Mouse (Mus musculus): ENCODE measurements around the gene Znhit6. TPM values are rescaled to one million over a fixed set of nuclear protein-coding genes. Genes with fewer than 3 reads are reported as not detected.

Gene Znhit6
- polyA plus RNA-seq, 1 experiment, result 2.5 TPM

DNA sequence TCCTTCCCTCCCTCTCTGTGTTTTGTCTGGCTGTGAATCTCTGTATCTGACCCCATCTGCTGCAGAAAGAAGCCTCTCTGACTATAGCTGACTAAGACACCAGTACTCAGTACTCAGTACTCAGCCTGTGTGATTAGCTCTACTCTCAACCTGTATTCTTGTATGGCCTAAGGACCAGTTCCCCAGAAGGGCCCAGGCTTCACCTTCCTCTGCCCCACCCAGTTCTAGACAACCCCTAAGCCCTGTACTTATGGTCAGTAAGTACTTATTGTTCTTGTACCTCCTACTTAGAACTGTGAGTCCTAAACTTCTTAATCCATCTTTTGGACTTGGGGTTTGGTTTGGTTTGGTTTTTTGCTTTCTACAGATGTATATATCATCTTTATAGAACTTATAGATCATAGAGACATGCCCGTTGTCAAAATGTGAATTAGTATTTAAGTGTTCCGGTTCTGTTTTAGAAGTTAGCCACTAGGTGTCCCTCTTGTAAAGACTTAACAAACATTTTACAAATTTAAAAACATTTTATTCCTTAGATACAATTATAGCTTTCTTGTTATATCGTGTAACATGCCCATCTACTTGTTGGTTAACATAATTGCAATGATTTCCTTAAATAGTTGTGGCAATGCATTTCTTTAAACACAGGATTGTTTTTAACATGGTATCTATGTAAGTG, 7.7 kb downstream of the Znhit6 start:
- Histone ChIP-seq H3K4me3 (ENCODE audit: control insufficient read depth, insufficient read depth, low read length) (no peak overlapping the region), H3K4me1 (replicated peaks; ENCODE audit: control insufficient read depth, insufficient read depth, low read length) (no peaks in the 10 kb centered on the region), H3K27ac (ENCODE audit: control insufficient read depth, insufficient read depth, low read length) (no peak overlapping the region), H3K36me3 (ENCODE audit: control insufficient read depth, insufficient read depth, low read length) (0 out of 2 replicates have a peak, but pooled peaks cover 3% of the 10 kb centered on the region), H3K27me3 (ENCODE audit: control insufficient read depth, insufficient read depth, low read length) (no peaks in the 10 kb centered on the region)
- TF ChIP-seq POLR2A (IDR thresholded peaks at IDR 0.05; ENCODE audit: control insufficient read depth, extremely low read depth, insufficient read depth, low read length, poor library complexity) (no peak), CTCF (IDR thresholded peaks at IDR 0.05; ENCODE audit: borderline replicate concordance, control insufficient read depth, extremely low read depth, insufficient read depth, low read length, poor library complexity) (no peak)
- WGBS, result 53% methylated on average over 3 of the region's 3 CpGs
- DNase-seq, result no peak

DNA sequence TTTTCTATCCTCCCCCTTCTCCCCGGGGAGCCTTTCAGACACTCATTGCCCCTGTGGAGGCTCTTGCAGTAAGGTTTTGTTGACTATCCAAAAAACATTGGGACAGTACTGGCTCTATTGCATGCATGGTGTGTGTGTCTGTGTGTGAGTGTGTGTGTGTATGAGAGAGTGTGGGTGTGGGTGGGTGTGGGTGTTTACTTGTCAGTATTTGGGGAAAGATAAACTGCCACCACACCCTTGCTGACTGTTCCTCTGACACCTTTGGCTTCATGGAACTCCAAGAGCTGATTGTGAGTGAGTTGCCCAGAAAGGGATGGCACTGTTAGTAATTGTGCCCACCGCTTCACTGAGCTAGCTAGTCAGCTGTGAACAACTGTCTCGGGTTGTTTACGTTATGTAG, 14.6 kb downstream of the Znhit6 start:
- TF ChIP-seq POLR2A (IDR thresholded peaks at IDR 0.05; ENCODE audit: control insufficient read depth, extremely low read depth, insufficient read depth, low read length, poor library complexity) (no peak), CTCF (IDR thresholded peaks at IDR 0.05; ENCODE audit: borderline replicate concordance, control insufficient read depth, extremely low read depth, insufficient read depth, low read length, poor library complexity) (no peak)
- Histone ChIP-seq H3K27me3 (ENCODE audit: control insufficient read depth, insufficient read depth, low read length) (no peaks in the 10 kb centered on the region), H3K4me1 (replicated peaks; ENCODE audit: control insufficient read depth, insufficient read depth, low read length) (no peaks in the 10 kb centered on the region), H3K36me3 (ENCODE audit: control insufficient read depth, insufficient read depth, low read length) (no peaks in the 10 kb centered on the region), H3K27ac (ENCODE audit: control insufficient read depth, insufficient read depth, low read length) (no peak overlapping the region), H3K4me3 (ENCODE audit: control insufficient read depth, insufficient read depth, low read length) (no peak overlapping the region)
- no peak for DNase-seq
- 95% methylated on average over 4 of the region's 4 CpGs for WGBS

- TF ChIP-seq POLR2A (IDR thresholded peaks at IDR 0.05; ENCODE audit: control insufficient read depth, extremely low read depth, insufficient read depth, low read length, poor library complexity), result no peak
- TF ChIP-seq CTCF (IDR thresholded peaks at IDR 0.05; ENCODE audit: borderline replicate concordance, control insufficient read depth, extremely low read depth, insufficient read depth, low read length, poor library complexity), result no peak
- Histone ChIP-seq H3K36me3 (ENCODE audit: control insufficient read depth, insufficient read depth, low read length) (no peaks in the 10 kb centered on the region), H3K27ac (ENCODE audit: control insufficient read depth, insufficient read depth, low read length) (no peak overlapping the region), H3K27me3 (ENCODE audit: control insufficient read depth, insufficient read depth, low read length) (no peaks in the 10 kb centered on the region), H3K4me3 (ENCODE audit: control insufficient read depth, insufficient read depth, low read length) (no peak overlapping the region), H3K4me1 (replicated peaks; ENCODE audit: control insufficient read depth, insufficient read depth, low read length) (no peaks in the 10 kb centered on the region)
- DNase-seq, result no peak
- 97% methylated on average over 6 of the region's 6 CpGs for WGBS
Observed at GRCm38 (mm10) chr3:145591841-145592542, 16.0 kb downstream of the Znhit6 start.

GRCm38 (mm10) chr3:145595354-145595753, 19.3 kb downstream of the Znhit6 start:
- DNase-seq, result no peak
- 21% methylated on average over 6 of the region's 6 CpGs for WGBS
- H3K27ac ChIP-seq (ENCODE audit: control insufficient read depth, insufficient read depth, low read length), result no peak overlapping the region
- no peaks in the 10 kb centered on the region for H3K27me3 ChIP-seq (ENCODE audit: control insufficient read depth, insufficient read depth, low read length)
- no peaks in the 10 kb centered on the region for H3K4me1 ChIP-seq (replicated peaks; ENCODE audit: control insufficient read depth, insufficient read depth, low read length)
- no peaks in the 10 kb centered on the region for H3K36me3 ChIP-seq (ENCODE audit: control insufficient read depth, insufficient read depth, low read length)
- H3K4me3 ChIP-seq (ENCODE audit: control insufficient read depth, insufficient read depth, low read length), result no peak overlapping the region
- TF ChIP-seq POLR2A (IDR thresholded peaks at IDR 0.05; ENCODE audit: control insufficient read depth, extremely low read depth, insufficient read depth, low read length, poor library complexity) (no peak), CTCF (IDR thresholded peaks at IDR 0.05; ENCODE audit: borderline replicate concordance, control insufficient read depth, extremely low read depth, insufficient read depth, low read length, poor library complexity) (no peak)

GRCm38 (mm10) chr3:145599059-145599458, 23.1 kb downstream of the Znhit6 start:
- Histone ChIP-seq H3K36me3 (ENCODE audit: control insufficient read depth, insufficient read depth, low read length) (no peaks in the 10 kb centered on the region), H3K4me3 (ENCODE audit: control insufficient read depth, insufficient read depth, low read length) (no peak overlapping the region), H3K4me1 (replicated peaks; ENCODE audit: control insufficient read depth, insufficient read depth, low read length) (no peaks in the 10 kb centered on the region), H3K27me3 (ENCODE audit: control insufficient read depth, insufficient read depth, low read length) (no peaks in the 10 kb centered on the region), H3K27ac (ENCODE audit: control insufficient read depth, insufficient read depth, low read length) (no peak overlapping the region)
- no peak for TF ChIP-seq CTCF (IDR thresholded peaks at IDR 0.05; ENCODE audit: borderline replicate concordance, control insufficient read depth, extremely low read depth, insufficient read depth, low read length, poor library complexity)
- no peak for TF ChIP-seq POLR2A (IDR thresholded peaks at IDR 0.05; ENCODE audit: control insufficient read depth, extremely low read depth, insufficient read depth, low read length, poor library complexity)
- no peak for DNase-seq
- WGBS, result 98% methylated on average over 7 of the region's 7 CpGs

DNA sequence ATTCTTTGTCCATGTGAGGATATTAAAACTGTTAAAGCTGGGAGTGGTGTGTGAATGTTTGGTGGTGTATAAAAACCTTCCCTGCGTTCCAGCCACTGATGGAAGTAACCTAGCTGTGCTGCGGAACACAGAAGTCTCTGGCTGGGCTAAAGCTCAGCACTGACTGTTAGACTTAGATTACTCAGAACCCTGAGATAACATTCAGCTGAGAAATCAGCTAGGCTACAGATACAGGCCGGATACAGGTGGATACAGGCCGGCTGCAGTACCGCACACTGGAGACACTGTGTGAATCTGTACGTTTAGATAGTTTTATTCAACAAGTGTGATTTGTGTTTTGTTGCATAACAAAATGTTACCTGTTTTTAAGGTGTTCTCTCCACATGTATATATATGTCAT, 24.8 kb downstream of the Znhit6 start:
- 97% methylated on average over 6 of the region's 6 CpGs for WGBS
- Histone ChIP-seq H3K4me3 (ENCODE audit: control insufficient read depth, insufficient read depth, low read length) (no peak overlapping the region), H3K4me1 (replicated peaks; ENCODE audit: control insufficient read depth, insufficient read depth, low read length) (no peaks in the 10 kb centered on the region), H3K27ac (ENCODE audit: control insufficient read depth, insufficient read depth, low read length) (no peak overlapping the region), H3K36me3 (ENCODE audit: control insufficient read depth, insufficient read depth, low read length) (no peaks in the 10 kb centered on the region), H3K27me3 (ENCODE audit: control insufficient read depth, insufficient read depth, low read length) (no peaks in the 10 kb centered on the region)
- DNase-seq, result no peak
- TF ChIP-seq POLR2A (IDR thresholded peaks at IDR 0.05; ENCODE audit: control insufficient read depth, extremely low read depth, insufficient read depth, low read length, poor library complexity) (no peak), CTCF (IDR thresholded peaks at IDR 0.05; ENCODE audit: borderline replicate concordance, control insufficient read depth, extremely low read depth, insufficient read depth, low read length, poor library complexity) (no peak)
